Mouse (Mus musculus): ENCODE data around the gene Itfg1. TPM values are rescaled to one million over a fixed set of nuclear protein-coding genes. Genes with fewer than 3 reads are reported as not detected.
"Not testable (repeated sequence)": the region's sequence is repeated elsewhere in the genome, so short reads cannot be mapped to it uniquely, and the experiment has no call there.

Itfg1 gene
- polyA plus RNA-seq, 1 experiment, result 15.2 TPM

- Histone ChIP-seq H3K27me3 (ENCODE audit: control insufficient read depth, insufficient read depth, low read length) (no peaks in the 10 kb centered on the region), H3K4me3 (ENCODE audit: control insufficient read depth, insufficient read depth, low read length) (no peak overlapping the region), H3K4me1 (replicated peaks; ENCODE audit: control insufficient read depth, insufficient read depth, low read length) (no peaks in the 10 kb centered on the region), H3K36me3 (ENCODE audit: control insufficient read depth, insufficient read depth, low read length) (no peaks in the 10 kb centered on the region), H3K27ac (ENCODE audit: control insufficient read depth, insufficient read depth, low read length) (no peak overlapping the region)
- DNase-seq, result no peak
- TF ChIP-seq POLR2A (IDR thresholded peaks at IDR 0.05; ENCODE audit: control insufficient read depth, extremely low read depth, insufficient read depth, low read length, poor library complexity), result no peak
- no peak for TF ChIP-seq CTCF (IDR thresholded peaks at IDR 0.05; ENCODE audit: borderline replicate concordance, control insufficient read depth, extremely low read depth, insufficient read depth, low read length, poor library complexity)
Measured at GRCm38 (mm10) chr8:85813621-85814020, 27.1 kb downstream of the Itfg1 start.

DNA sequence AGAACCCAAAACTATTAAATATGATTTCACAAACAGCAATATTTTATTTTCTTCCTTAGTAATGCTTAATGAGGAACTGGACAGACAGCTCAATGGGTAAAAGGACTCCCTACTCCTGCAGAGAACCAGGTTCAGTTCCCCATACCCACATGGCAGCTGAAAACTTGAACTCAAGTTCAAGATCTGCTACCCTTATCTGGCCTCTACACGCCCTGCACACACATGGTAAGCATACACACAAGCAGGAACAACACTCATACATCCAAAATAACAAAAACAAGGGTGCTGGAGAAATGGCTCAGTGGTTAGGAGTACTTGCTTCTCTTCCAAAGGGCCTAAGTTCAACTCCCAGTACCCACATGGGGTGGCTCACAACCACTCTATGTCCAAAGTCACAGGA lies 39.3 kb downstream of the Itfg1 start:
- Histone ChIP-seq H3K36me3 (ENCODE audit: control insufficient read depth, insufficient read depth, low read length) (no peaks in the 10 kb centered on the region), H3K27me3 (ENCODE audit: control insufficient read depth, insufficient read depth, low read length) (no peaks in the 10 kb centered on the region), H3K4me3 (ENCODE audit: control insufficient read depth, insufficient read depth, low read length) (no peak overlapping the region), H3K4me1 (replicated peaks; ENCODE audit: control insufficient read depth, insufficient read depth, low read length) (no peaks in the 10 kb centered on the region), H3K27ac (ENCODE audit: control insufficient read depth, insufficient read depth, low read length) (no peak overlapping the region)
- TF ChIP-seq POLR2A (IDR thresholded peaks at IDR 0.05; ENCODE audit: control insufficient read depth, extremely low read depth, insufficient read depth, low read length, poor library complexity) (no peak), CTCF (IDR thresholded peaks at IDR 0.05; ENCODE audit: borderline replicate concordance, control insufficient read depth, extremely low read depth, insufficient read depth, low read length, poor library complexity) (no peak)
- WGBS, result 93% methylated on average over 1 of the region's 1 CpGs
- no peak for DNase-seq

GRCm38 (mm10) chr8:85800164-85800563 lies 40.6 kb downstream of the Itfg1 start:
- 65% methylated on average over 1 of the region's 1 CpGs for WGBS
- no peak overlapping the region for H3K27ac ChIP-seq (ENCODE audit: control insufficient read depth, insufficient read depth, low read length)
- TF ChIP-seq POLR2A (IDR thresholded peaks at IDR 0.05; ENCODE audit: control insufficient read depth, extremely low read depth, insufficient read depth, low read length, poor library complexity) (no peak), CTCF (IDR thresholded peaks at IDR 0.05; ENCODE audit: borderline replicate concordance, control insufficient read depth, extremely low read depth, insufficient read depth, low read length, poor library complexity) (no peak)

DNA sequence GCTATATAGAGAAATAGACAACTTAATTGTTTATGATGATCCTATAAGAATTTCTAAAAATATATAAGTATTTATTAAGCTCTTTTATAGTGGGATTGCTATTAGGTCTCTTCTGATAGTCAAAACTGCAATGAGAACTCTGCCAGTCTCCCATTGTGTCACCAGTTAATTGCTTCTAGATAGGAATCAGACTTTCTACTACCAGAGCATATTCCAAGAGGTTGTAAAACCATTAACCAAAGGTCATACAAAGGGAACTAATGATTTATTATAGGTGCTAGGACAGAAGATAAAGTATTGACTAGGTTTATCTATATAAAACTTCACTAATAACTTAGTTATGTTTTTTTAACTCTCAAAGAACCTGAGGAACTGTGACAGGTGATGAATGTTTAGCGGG lies 44.3 kb downstream of the Itfg1 start:
- H3K27ac ChIP-seq (ENCODE audit: control insufficient read depth, insufficient read depth, low read length); H3K27me3 ChIP-seq (ENCODE audit: control insufficient read depth, insufficient read depth, low read length); DNase-seq; H3K36me3 ChIP-seq (ENCODE audit: control insufficient read depth, insufficient read depth, low read length); H3K4me3 ChIP-seq (ENCODE audit: control insufficient read depth, insufficient read depth, low read length); H3K4me1 ChIP-seq (replicated peaks; ENCODE audit: control insufficient read depth, insufficient read depth, low read length): not testable (repeated sequence)
- WGBS, result 100% methylated on average over 1 of the region's 1 CpGs

More at GRCm38 (mm10) chr8:85800164-85800563, 40.6 kb downstream of the Itfg1 start:
- Histone ChIP-seq H3K4me3 (ENCODE audit: control insufficient read depth, insufficient read depth, low read length) (no peak overlapping the region), H3K27me3 (ENCODE audit: control insufficient read depth, insufficient read depth, low read length) (no peaks in the 10 kb centered on the region), H3K4me1 (replicated peaks; ENCODE audit: control insufficient read depth, insufficient read depth, low read length) (no peaks in the 10 kb centered on the region), H3K36me3 (ENCODE audit: control insufficient read depth, insufficient read depth, low read length) (no peaks in the 10 kb centered on the region)
- no peak for DNase-seq

DNA sequence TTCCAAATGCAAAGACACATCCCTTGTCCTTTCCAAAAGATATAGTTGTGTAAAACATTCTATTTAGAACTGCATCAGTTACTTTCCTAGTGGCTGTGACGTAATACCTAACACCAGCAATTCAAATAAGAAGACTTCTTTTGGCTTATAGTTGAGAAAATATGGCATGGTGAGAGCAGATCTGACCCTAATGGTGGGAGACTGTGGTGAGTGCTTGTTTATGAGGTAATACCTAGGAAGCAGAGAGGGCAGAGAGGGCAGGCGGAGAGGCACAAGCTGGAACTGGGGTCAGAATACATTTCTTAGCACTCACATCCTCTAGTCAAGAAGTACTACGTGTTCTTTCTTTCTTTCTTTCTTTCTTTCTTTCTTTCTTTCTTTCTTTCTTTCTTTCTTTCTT lies 52.4 kb downstream of the Itfg1 start:
- no peak overlapping the region for H3K4me3 ChIP-seq (ENCODE audit: control insufficient read depth, insufficient read depth, low read length)
- WGBS, result 96% methylated on average over 3 of the region's 3 CpGs

GRCm38 (mm10) chr8:85787909-85788308 lies 52.8 kb downstream of the Itfg1 start:
- DNase-seq, result no peak
- no peak for TF ChIP-seq POLR2A (IDR thresholded peaks at IDR 0.05; ENCODE audit: control insufficient read depth, extremely low read depth, insufficient read depth, low read length, poor library complexity)
- TF ChIP-seq CTCF (IDR thresholded peaks at IDR 0.05; ENCODE audit: borderline replicate concordance, control insufficient read depth, extremely low read depth, insufficient read depth, low read length, poor library complexity), result no peak
- 66% methylated on average over 3 of the region's 4 CpGs for WGBS
- no peak overlapping the region for H3K4me3 ChIP-seq (ENCODE audit: control insufficient read depth, insufficient read depth, low read length)
- no peaks in the 10 kb centered on the region for H3K27me3 ChIP-seq (ENCODE audit: control insufficient read depth, insufficient read depth, low read length)
- H3K27ac ChIP-seq (ENCODE audit: control insufficient read depth, insufficient read depth, low read length), result no peak overlapping the region
- H3K36me3 ChIP-seq (ENCODE audit: control insufficient read depth, insufficient read depth, low read length), result no peaks in the 10 kb centered on the region
- no peaks in the 10 kb centered on the region for H3K4me1 ChIP-seq (replicated peaks; ENCODE audit: control insufficient read depth, insufficient read depth, low read length)

More for the DNA sequence above, 52.4 kb downstream of the Itfg1 start:
- Histone ChIP-seq H3K27ac (ENCODE audit: control insufficient read depth, insufficient read depth, low read length) (no peak overlapping the region), H3K27me3 (ENCODE audit: control insufficient read depth, insufficient read depth, low read length) (no peaks in the 10 kb centered on the region), H3K4me1 (replicated peaks; ENCODE audit: control insufficient read depth, insufficient read depth, low read length) (no peaks in the 10 kb centered on the region), H3K36me3 (ENCODE audit: control insufficient read depth, insufficient read depth, low read length) (no peaks in the 10 kb centered on the region)
- TF ChIP-seq CTCF (IDR thresholded peaks at IDR 0.05; ENCODE audit: borderline replicate concordance, control insufficient read depth, extremely low read depth, insufficient read depth, low read length, poor library complexity), result no peak
- no peak for TF ChIP-seq POLR2A (IDR thresholded peaks at IDR 0.05; ENCODE audit: control insufficient read depth, extremely low read depth, insufficient read depth, low read length, poor library complexity)
- no peak for DNase-seq

- no peak for DNase-seq
- TF ChIP-seq CTCF (IDR thresholded peaks at IDR 0.05; ENCODE audit: borderline replicate concordance, control insufficient read depth, extremely low read depth, insufficient read depth, low read length, poor library complexity) (no peak), POLR2A (IDR thresholded peaks at IDR 0.05; ENCODE audit: control insufficient read depth, extremely low read depth, insufficient read depth, low read length, poor library complexity) (no peak)
- Histone ChIP-seq H3K4me1 (replicated peaks; ENCODE audit: control insufficient read depth, insufficient read depth, low read length) (no peaks in the 10 kb centered on the region), H3K36me3 (ENCODE audit: control insufficient read depth, insufficient read depth, low read length) (no peaks in the 10 kb centered on the region), H3K4me3 (ENCODE audit: control insufficient read depth, insufficient read depth, low read length) (no peak overlapping the region), H3K27ac (ENCODE audit: control insufficient read depth, insufficient read depth, low read length) (no peak overlapping the region), H3K27me3 (ENCODE audit: control insufficient read depth, insufficient read depth, low read length) (no peaks in the 10 kb centered on the region)
- 93% methylated on average over 1 of the region's 1 CpGs for WGBS
Measured at GRCm38 (mm10) chr8:85785506-85785905, 55.2 kb downstream of the Itfg1 start.
